Mouse (Mus musculus) CH12.LX (cell line): Measurements from ENCODE around the gene Orai1. TPM values are rescaled to one million over a fixed set of nuclear protein-coding genes. Genes with fewer than 3 reads are reported as not detected.

Experiments
- DNase-seq: peaks from one replicate; pipeline ENCODE4 v3.0.0-alpha.2; 2013; ENCODE audit errors: extremely low read depth
- H3K27ac ChIP-seq: 2 replicates; pipeline ENCODE4 v1.5.1; 2012; ENCODE audit warnings: low read depth, mild to moderate bottlenecking, control low read depth, moderate library complexity; ENCODE audit not compliant: insufficient read depth
- H3K27me3 ChIP-seq: replicated peaks from 2 replicates; pipeline ENCODE3; 2012; ENCODE audit warnings: inconsistent platforms
- H3K36me3 ChIP-seq, 2 experiments: replicated peaks in 1 of 2; 2 replicates each; pipeline versions ENCODE3 to v1.6.1; 2012; ENCODE audit warnings: inconsistent platforms in 1 of 2, low read length in 1 of 2, mild to moderate bottlenecking in 1 of 2, mixed read lengths in 1 of 2, moderate library complexity in 1 of 2; ENCODE audit not compliant: control insufficient read depth in 1 of 2, insufficient read depth in 1 of 2
- H3K4me1 ChIP-seq, 2 experiments: 2 replicates each; pipeline ENCODE4 v1.6.1; 2012; ENCODE audit warnings: inconsistent platforms in 1 of 2, moderate library complexity in 1 of 2; ENCODE audit not compliant: insufficient read depth in 2 of 2, control insufficient read depth in 1 of 2
- H3K4me2 ChIP-seq: 2 replicates; pipeline ENCODE4 v1.6.1; 2012; ENCODE audit warnings: low read depth, mild to moderate bottlenecking, control low read depth; ENCODE audit not compliant: poor library complexity, insufficient read depth, severe bottlenecking
- H3K4me3 ChIP-seq, 3 experiments: fragments of 150-350 bp in 1 of 3; sonication (generic) in 1 of 3; replicated peaks in 1 of 3; 2 replicates each; pipeline versions ENCODE3 to v1.5.1; 2011 to 2012; ENCODE audit warnings: low read depth in 2 of 3, low read length in 2 of 3, mild to moderate bottlenecking in 2 of 3, moderate library complexity in 2 of 3, control low read depth in 1 of 3, improper control_type of control experiment in 1 of 3, inconsistent platforms in 1 of 3, mixed read lengths in 1 of 3; ENCODE audit not compliant: poor library complexity in 1 of 3
- H3K79me2 ChIP-seq: replicated peaks from 2 replicates; pipeline ENCODE4 v1.6.1; 2012; ENCODE audit warnings: mild to moderate bottlenecking, moderate library complexity; ENCODE audit not compliant: control insufficient read depth, poor library complexity, insufficient read depth, severe bottlenecking; ENCODE audit errors: extremely low read depth
- H3K9ac ChIP-seq: 2 replicates; pipeline ENCODE4 v1.6.1; 2012; ENCODE audit warnings: low read depth, mild to moderate bottlenecking, control low read depth, moderate library complexity; ENCODE audit not compliant: insufficient read depth
- H3K9me3 ChIP-seq: replicated peaks from 2 replicates; pipeline ENCODE3; 2012; ENCODE audit warnings: low read length, inconsistent platforms, mixed read lengths
- BHLHE40 ChIP-seq: IDR thresholded peaks from 2 replicates; pipeline ENCODE4 v1.6.1; 2011; ENCODE audit warnings: mild to moderate bottlenecking, low read depth, low read length, improper control_type of control experiment
- E2F4 ChIP-seq: IDR thresholded peaks from 2 replicates; pipeline ENCODE4 v1.6.1; 2011; ENCODE audit warnings: low read depth, low read length, improper control_type of control experiment; ENCODE audit not compliant: insufficient replicate concordance
- ETS1 ChIP-seq: conservative IDR thresholded peaks from 2 replicates; pipeline ENCODE4 v1.6.1; 2012; ENCODE audit warnings: low read depth, mild to moderate bottlenecking, inconsistent platforms, low read length, improper control_type of control experiment, moderate library complexity
- IRF4 ChIP-seq: IDR thresholded peaks from 2 replicates; pipeline ENCODE4 v1.6.1; 2014; ENCODE audit warnings: low read depth, mild to moderate bottlenecking, inconsistent platforms, low read length, improper control_type of control experiment
- JUN ChIP-seq: IDR thresholded peaks from 2 replicates; pipeline ENCODE4 v1.6.1; 2011; ENCODE audit warnings: low read depth, mild to moderate bottlenecking, low read length, improper control_type of control experiment, moderate library complexity; ENCODE audit not compliant: insufficient read depth
- MAX ChIP-seq: IDR thresholded peaks from 2 replicates; pipeline ENCODE4 v1.6.1; 2011; ENCODE audit warnings: low read length, improper control_type of control experiment
- MAZ ChIP-seq: IDR thresholded peaks from 2 replicates; pipeline ENCODE4 v1.6.1; 2012; ENCODE audit warnings: low read depth, mild to moderate bottlenecking, inconsistent platforms, low read length, improper control_type of control experiment, moderate library complexity
- MEF2A ChIP-seq: IDR thresholded peaks from 2 replicates; pipeline ENCODE4 v1.6.1; 2014; ENCODE audit warnings: low read depth, mild to moderate bottlenecking, inconsistent platforms, low read length, improper control_type of control experiment, borderline replicate concordance
- MXI1 ChIP-seq: IDR thresholded peaks from 2 replicates; pipeline ENCODE4 v1.6.1; 2011; ENCODE audit warnings: mild to moderate bottlenecking, low read depth, low read length, improper control_type of control experiment
- NRF1 ChIP-seq: IDR thresholded peaks from 2 replicates; pipeline ENCODE4 v1.6.1; 2014; ENCODE audit warnings: low read depth, mild to moderate bottlenecking, inconsistent platforms, low read length, improper control_type of control experiment, moderate library complexity
- POLR2A ChIP-seq: IDR thresholded peaks from 2 replicates; pipeline ENCODE4 v1.6.1; 2011; ENCODE audit warnings: low read depth, mild to moderate bottlenecking, improper control_type of control experiment, low read length
- RAD21 ChIP-seq: IDR thresholded peaks from 2 replicates; pipeline ENCODE4 v1.6.1; 2011; ENCODE audit warnings: low read depth, mild to moderate bottlenecking, low read length, improper control_type of control experiment, moderate library complexity
- RCOR1 ChIP-seq: conservative IDR thresholded peaks from 2 replicates; pipeline ENCODE4 v1.6.1; 2012; ENCODE audit warnings: low read depth, mild to moderate bottlenecking, inconsistent platforms, low read length, improper control_type of control experiment
- TBP ChIP-seq: conservative IDR thresholded peaks from 2 replicates; pipeline ENCODE4 v1.6.1; 2011; ENCODE audit warnings: low read depth, low read length, improper control_type of control experiment
- USF2 ChIP-seq: conservative IDR thresholded peaks from 2 replicates; pipeline ENCODE4 v1.6.1; 2011; ENCODE audit warnings: low read depth, low read length, improper control_type of control experiment
- ZC3H11A ChIP-seq: IDR thresholded peaks from 2 replicates; pipeline ENCODE4 v1.6.1; 2012; ENCODE audit warnings: low read depth, mild to moderate bottlenecking, inconsistent platforms, low read length, improper control_type of control experiment
- ZKSCAN1 ChIP-seq: IDR thresholded peaks from 2 replicates; pipeline ENCODE4 v1.6.1; 2012; ENCODE audit warnings: low read depth, inconsistent platforms, low read length, improper control_type of control experiment, borderline replicate concordance
- ZMIZ1 ChIP-seq: IDR thresholded peaks from 2 replicates; pipeline ENCODE4 v1.6.1; 2012; ENCODE audit warnings: low read depth, mild to moderate bottlenecking, inconsistent platforms, low read length, improper control_type of control experiment
- dilution Hi-C: fragments of 300-500 bp; cut with MboI; formaldehyde crosslinking; loops from 2 replicates; pipeline ENCODE4 v1.14.3; 2020; ENCODE audit warnings: low sequenced_read_pairs; ENCODE audit not compliant: extremely low pct_unique_long_range_greater_than_20kb, extremely low pct_ligation_motif_present
- in situ Hi-C: fragments of 300-500 bp; cut with MboI; formaldehyde crosslinking; loops from 3 replicates; pipeline ENCODE4 v1.14.3; 2019; ENCODE audit warnings: low sequenced_read_pairs, low pct_ligation_motif_present, low pct_unique_long_range_greater_than_20kb, mixed read lengths
- polyA plus RNA-seq: library from polyadenylated mRNA; unstranded; fragments of >175 nt; gene quantifications from 2 replicates; pipeline ENCODE4 v1.2.1, GENCODE M21; 2012; ENCODE audit warnings: low read depth; ENCODE audit not compliant: insufficient read length
- total RNA-seq, 2 experiments: library from RNA; depleted of rRNA; stranded (reverse); fragments of 300-350 nt in 1 of 2; fragments of >200 nt in 1 of 2; gene quantifications; 2 replicates each; pipeline ENCODE4 v1.2.3; 2012 to 2014

Orai1 gene
- total and polyA plus RNA-seq, 3 experiments = 17.4 to 27.7 (median 17.8) TPM

DNA sequence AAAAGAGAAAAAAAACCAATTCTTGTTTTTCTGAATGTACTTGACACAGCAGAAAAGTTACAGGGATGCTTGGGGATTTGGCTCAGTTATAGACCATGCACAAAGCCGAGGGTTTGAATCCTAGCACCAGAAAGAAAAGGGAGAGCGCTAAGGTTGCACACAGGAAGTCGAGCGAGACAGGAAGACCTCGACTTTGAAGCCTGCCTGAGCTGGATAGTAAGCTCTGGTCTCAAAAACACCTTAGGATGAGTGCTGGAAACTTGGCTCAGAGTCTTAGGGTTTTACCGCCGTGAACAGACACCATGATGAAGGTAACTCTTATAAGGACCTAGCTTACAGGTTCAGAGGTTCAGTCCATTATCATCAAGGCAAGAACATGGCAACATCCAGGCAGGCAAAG is 6.6 kb downstream of the Orai1 start:
- Histone ChIP-seq H3K4me3 (no peak overlapping the region), H3K27ac (no peak overlapping the region)
- TF ChIP-seq E2F4 (no peak), TBP (no peak), MAZ (no peak), IRF4 (no peak), JUN (no peak), USF2 (no peak), MXI1 (no peak), RCOR1 (no peak), RAD21 (no peak), BHLHE40 (no peak), ZKSCAN1 (no peak), ZC3H11A (no peak), POLR2A (no peak), ETS1 (no peak), ZMIZ1 (no peak)
- TF ChIP-seq, all 38 proteins: peak for 0
- peaks cover 17 to 59% of the 10 kb centered on the region in 2 experiments for H3K4me1 ChIP-seq
- H3K9ac ChIP-seq = no peak overlapping the region
- dilution Hi-C loops = no loop called here
- H3K4me2 ChIP-seq = no peak overlapping the region
- DNase-seq = no peak
- in situ Hi-C loops = no loop called here
- no peaks in the 10 kb centered on the region for H3K79me2 ChIP-seq
- H3K36me3 ChIP-seq = peaks cover 0 to 43% of the 10 kb centered on the region in 2 experiments
- no peaks in the 10 kb centered on the region for H3K9me3 ChIP-seq
- H3K27me3 ChIP-seq = no peaks in the 10 kb centered on the region

DNA sequence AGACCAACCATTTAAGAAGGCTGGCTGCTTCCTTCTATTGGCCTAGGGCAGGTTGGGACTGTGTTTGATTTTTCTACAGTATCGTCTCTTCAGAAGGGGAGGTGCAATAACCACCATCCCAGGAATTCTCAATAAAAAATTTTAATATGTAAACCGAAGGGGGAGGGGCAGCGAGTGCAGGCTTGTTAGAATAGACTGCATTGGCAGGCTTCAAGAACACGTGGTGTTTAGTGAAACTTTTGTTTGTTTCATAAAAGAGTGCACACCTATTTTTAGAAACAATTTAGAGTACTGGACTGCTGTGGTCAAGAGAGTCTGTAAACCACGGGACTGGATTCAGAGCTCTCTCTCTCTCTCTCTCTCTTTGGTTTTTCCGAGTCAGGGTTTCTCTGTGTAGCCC is 8.2 kb downstream of the Orai1 start:
- no peak overlapping the region for H3K4me2 ChIP-seq
- peaks cover 14 to 56% of the 10 kb centered on the region in 2 experiments for H3K4me1 ChIP-seq
- dilution Hi-C loops (no loop called here), in situ Hi-C loops (no loop called here)
- no peak overlapping the region for H3K9ac ChIP-seq
- H3K9me3 ChIP-seq = no peaks in the 10 kb centered on the region
- no peak overlapping the region for H3K27ac ChIP-seq
- peaks cover 0 to 38% of the 10 kb centered on the region in 2 experiments for H3K36me3 ChIP-seq
- H3K4me3 ChIP-seq = no peak overlapping the region
- no peaks in the 10 kb centered on the region for H3K27me3 ChIP-seq
- no peaks in the 10 kb centered on the region for H3K79me2 ChIP-seq
- 0 out of 2 replicates have a peak, but pooled peaks have one; percentile 22 for TF ChIP-seq MEF2A
- no peak for TF ChIP-seq NRF1
- TF ChIP-seq USF2 = no peak
- TF ChIP-seq MAX = 0 out of 2 replicates have a peak, but pooled peaks have one; percentile 21
- TF ChIP-seq IRF4 = no peak
- no peak for TF ChIP-seq ETS1
- DNase-seq = no peak
